Mouse (Mus musculus) midbrain, embryonic 10.5 days (tissue): Measurements from ENCODE around the gene Grhl3. TPM values are rescaled to one million over a fixed set of nuclear protein-coding genes. Genes with fewer than 3 reads are reported as not detected.

Experiments
- DNase-seq: peaks from one replicate; pipeline ENCODE4 v3.0.0-alpha.2; 2017; ENCODE audit warnings: low spot score
- H3K27ac ChIP-seq: fragments of 300-500 bp; sonication (generic); replicated peaks from 2 replicates; pipeline ENCODE4 v1.5.1; 2016; ENCODE audit warnings: mild to moderate bottlenecking
- H3K27me3 ChIP-seq: fragments of 300-500 bp; sonication (generic); 2 replicates; pipeline ENCODE4 v1.6.1; 2016; ENCODE audit warnings: low read depth, mild to moderate bottlenecking; ENCODE audit not compliant: poor library complexity, severe bottlenecking
- H3K36me3 ChIP-seq: fragments of 300-500 bp; sonication (generic); 2 replicates; pipeline ENCODE4 v1.6.1; 2016; ENCODE audit warnings: mild to moderate bottlenecking, moderate library complexity
- H3K4me1 ChIP-seq: fragments of 300-500 bp; sonication (generic); 2 replicates; pipeline ENCODE4 v1.6.1; 2016
- H3K4me3 ChIP-seq: fragments of 300-500 bp; sonication (generic); 2 replicates; pipeline ENCODE4 v1.5.1; 2016; ENCODE audit warnings: mild to moderate bottlenecking, moderate library complexity
- H3K9me3 ChIP-seq: fragments of 300-500 bp; sonication (generic); replicated peaks from 2 replicates; pipeline ENCODE4 v1.6.1; 2016; ENCODE audit warnings: mild to moderate bottlenecking
- WGBS: fragments of 180-500 bp; shearing (Covaris S2); methylation state at CpG from one replicate; pipeline ENCODE4 v1.1.7; 2016; 5-methylcytosine and 5-hydroxymethylcytosine counted together
- polyA plus RNA-seq: library from polyadenylated mRNA; unstranded; fragments of >200 nt; fragmentation: Nextera tagmentation; extraction: Ambion mirVana; gene quantifications from 2 replicates; pipeline ENCODE4 v1.2.1, GENCODE M21; 2016

The Grhl3 gene
- polyA plus RNA-seq, 1 experiment from 2014 or later: 1.3 TPM

GRCm38 (mm10) chr4:135514925-135515324 is 58.5 kb downstream of the Grhl3 start:
- peaks cover 63% of the 10 kb centered on the region for H3K27me3 ChIP-seq
- H3K4me1 ChIP-seq: peaks cover 7% of the 10 kb centered on the region
- no peaks in the 10 kb centered on the region for H3K9me3 ChIP-seq
- WGBS: 73% methylated on average over 14 of the region's 14 CpGs
- no peak overlapping the region for H3K27ac ChIP-seq
- H3K4me3 ChIP-seq: no peak overlapping the region
- no peak for DNase-seq
- H3K36me3 ChIP-seq: no peaks in the 10 kb centered on the region

DNA sequence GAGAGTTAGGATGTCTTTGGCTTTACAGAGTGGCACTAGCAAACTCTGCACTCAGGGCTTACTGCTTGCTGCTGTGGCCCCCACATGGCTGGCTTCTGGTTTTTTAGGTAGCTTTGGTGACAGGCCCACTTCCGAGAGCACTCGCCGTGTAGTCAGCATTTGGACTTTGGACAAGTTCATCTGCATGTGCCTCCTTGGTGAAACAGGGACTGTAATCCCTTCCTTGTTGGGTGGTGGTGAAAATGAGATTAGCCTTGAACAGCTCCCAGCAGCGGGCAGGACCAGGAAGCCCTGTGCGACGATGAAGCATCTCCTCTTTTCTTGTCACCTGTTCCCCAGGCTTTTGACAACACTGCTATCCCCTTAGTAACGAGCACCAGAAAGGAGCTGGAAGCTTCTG is 59.6 kb downstream of the Grhl3 start:
- Histone ChIP-seq H3K27me3 (peaks cover 63% of the 10 kb centered on the region), H3K27ac (no peak overlapping the region), H3K36me3 (no peaks in the 10 kb centered on the region), H3K4me1 (peaks cover 15% of the 10 kb centered on the region), H3K9me3 (no peaks in the 10 kb centered on the region), H3K4me3 (no peak overlapping the region)
- no peak for DNase-seq
- 89% methylated on average over 7 of the region's 7 CpGs for WGBS

GRCm38 (mm10) chr4:135509515-135509914 is 63.9 kb downstream of the Grhl3 start:
- Histone ChIP-seq H3K27me3 (peaks cover 41% of the 10 kb centered on the region), H3K27ac (no peak overlapping the region), H3K4me1 (peaks cover 18% of the 10 kb centered on the region), H3K9me3 (no peaks in the 10 kb centered on the region), H3K4me3 (no peak overlapping the region), H3K36me3 (no peaks in the 10 kb centered on the region)
- 58% methylated on average over 12 of the region's 12 CpGs for WGBS
- DNase-seq: no peak

GRCm38 (mm10) chr4:135508419-135509039 is 64.9 kb downstream of the Grhl3 start:
- WGBS: 14% methylated on average over 13 of the region's 13 CpGs
- Histone ChIP-seq H3K4me1 (peaks cover 17% of the 10 kb centered on the region), H3K27me3 (peaks cover 41% of the 10 kb centered on the region), H3K9me3 (no peaks in the 10 kb centered on the region), H3K27ac (peak overlapping the region; percentile 65; the same call in 1 of the 2 replicates), H3K36me3 (no peaks in the 10 kb centered on the region), H3K4me3 (peak overlapping the region; percentile 38)
- DNase-seq: peak; percentile 81

DNA sequence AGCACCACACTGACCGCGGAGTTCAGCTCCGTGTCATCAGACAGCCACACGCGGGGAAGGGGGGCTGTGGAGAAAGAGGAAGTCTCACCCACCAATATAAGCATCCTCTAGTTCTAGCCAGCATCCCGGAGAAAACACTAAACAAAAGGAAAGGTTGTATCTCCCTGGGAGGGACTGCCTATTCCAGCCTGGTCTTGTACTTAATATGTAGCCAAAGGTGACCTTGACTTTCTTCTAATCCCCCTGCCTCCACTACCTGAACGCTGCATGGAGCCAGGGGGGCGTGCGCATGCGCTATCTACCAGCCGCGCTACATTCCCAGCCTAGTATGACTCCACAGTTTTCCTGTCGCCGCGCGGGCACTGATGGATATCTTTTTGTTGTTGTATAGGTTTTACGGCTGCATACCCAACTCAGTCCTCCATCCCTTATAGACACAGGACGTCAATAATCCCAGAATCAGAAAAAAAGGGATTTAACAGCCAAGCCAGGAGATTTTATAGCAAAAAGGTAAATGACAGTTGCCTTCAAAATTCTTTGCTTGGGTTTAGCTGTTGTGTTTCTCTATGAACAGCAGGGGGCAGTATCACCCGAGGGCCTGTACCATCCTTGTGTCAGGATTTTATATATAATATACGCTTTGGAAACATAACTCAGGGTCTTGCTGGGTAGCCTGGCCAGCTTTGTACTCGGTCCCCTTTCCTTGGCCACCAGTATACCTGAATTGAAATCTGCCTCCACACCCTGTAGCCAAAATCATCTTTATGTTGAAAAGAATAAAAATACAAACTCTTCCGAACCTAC is 65.7 kb downstream of the Grhl3 start:
- Histone ChIP-seq H3K27ac (no peak overlapping the region), H3K4me3 (peak overlapping the region; percentile 40), H3K36me3 (no peaks in the 10 kb centered on the region), H3K9me3 (no peaks in the 10 kb centered on the region), H3K27me3 (peaks cover 37% of the 10 kb centered on the region), H3K4me1 (peaks cover 17% of the 10 kb centered on the region)
- DNase-seq: peak; percentile 49
- 18% methylated on average over 22 of the region's 22 CpGs for WGBS

GRCm38 (mm10) chr4:135505794-135506193 is 67.6 kb downstream of the Grhl3 start:
- H3K27ac ChIP-seq: no peak overlapping the region
- peaks cover 17% of the 10 kb centered on the region for H3K4me1 ChIP-seq
- H3K4me3 ChIP-seq: no peak overlapping the region
- DNase-seq: no peak
- no peaks in the 10 kb centered on the region for H3K36me3 ChIP-seq
- peaks cover 3% of the 10 kb centered on the region; the same call in 1 of the 2 replicates for H3K9me3 ChIP-seq
- WGBS: 84% methylated on average over 11 of the region's 11 CpGs
- H3K27me3 ChIP-seq: peaks cover 25% of the 10 kb centered on the region

DNA sequence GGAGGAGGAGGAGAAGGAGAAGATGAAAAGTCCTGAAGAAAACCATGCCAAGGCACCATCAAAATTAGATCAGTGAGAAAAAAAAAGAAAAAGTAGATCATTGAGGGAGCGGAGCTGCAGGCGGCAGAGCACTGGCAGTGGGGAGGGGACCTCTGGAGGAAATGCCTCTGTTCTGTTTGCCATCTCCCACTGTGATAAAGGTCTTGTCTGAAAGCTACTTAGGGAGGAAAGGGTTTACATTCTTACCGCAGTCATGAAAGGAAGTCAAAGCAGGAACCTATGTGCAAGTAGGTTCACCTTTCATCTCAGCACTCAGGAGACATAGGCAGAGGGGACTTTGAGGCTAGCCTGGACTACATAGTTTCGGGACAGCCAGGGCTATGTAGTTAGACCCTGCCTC is 71.8 kb downstream of the Grhl3 start:
- no peak overlapping the region for H3K4me3 ChIP-seq
- no peak overlapping the region for H3K27ac ChIP-seq
- peaks cover 10% of the 10 kb centered on the region; the same call in 1 of the 2 replicates for H3K9me3 ChIP-seq
- H3K4me1 ChIP-seq: no peaks in the 10 kb centered on the region; the same call in 1 of the 2 replicates
- 42% methylated on average over 4 of the region's 4 CpGs for WGBS
- no peaks in the 10 kb centered on the region for H3K36me3 ChIP-seq
- DNase-seq: no peak
- H3K27me3 ChIP-seq: no peaks in the 10 kb centered on the region

DNA sequence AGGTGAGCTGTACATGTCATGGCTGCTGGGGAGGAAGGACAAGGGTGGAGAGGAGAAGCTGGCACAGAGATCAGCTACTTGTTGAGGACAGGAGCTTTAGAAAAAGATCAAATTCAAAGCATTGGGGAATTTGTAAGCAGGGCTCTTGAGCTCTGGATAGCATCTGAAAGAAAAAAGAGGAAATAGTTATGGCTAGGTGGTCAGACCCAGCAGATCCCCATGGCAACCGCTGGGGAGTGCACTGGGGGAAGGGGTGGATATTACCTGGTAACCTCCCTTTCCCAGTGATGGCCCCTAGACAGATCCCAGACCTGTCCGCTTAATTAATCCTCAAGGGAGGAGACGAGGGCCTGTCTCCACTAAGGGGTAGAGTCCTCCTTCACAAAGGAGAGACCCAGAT is 73.6 kb downstream of the Grhl3 start:
- no peak overlapping the region for H3K4me3 ChIP-seq

DNA sequence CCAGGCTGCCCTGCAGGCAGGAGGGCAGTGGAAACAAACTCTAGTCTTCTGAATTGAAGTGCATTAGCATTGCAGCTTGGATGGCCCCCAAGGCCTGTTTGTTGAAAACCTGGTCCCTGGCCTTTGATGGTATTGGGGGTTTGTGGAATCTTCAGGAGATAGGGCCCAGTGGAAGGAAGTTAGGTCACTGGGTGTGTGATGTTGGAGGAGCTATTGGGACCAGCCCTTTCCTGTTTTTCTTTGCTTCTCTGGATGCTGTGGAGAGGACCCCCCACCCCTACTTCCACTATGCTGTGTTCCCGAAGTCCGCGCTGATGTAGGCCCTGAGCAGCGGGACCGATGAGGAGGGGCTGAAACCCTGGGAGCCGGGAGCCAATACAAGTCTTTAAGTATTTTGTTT is 75.3 kb downstream of the Grhl3 start:
- peaks cover 26% of the 10 kb centered on the region for H3K4me1 ChIP-seq
- no peak overlapping the region for H3K4me3 ChIP-seq
- H3K27ac ChIP-seq: no peak overlapping the region
- 84% methylated on average over 6 of the region's 6 CpGs for WGBS
- peaks cover 6% of the 10 kb centered on the region; the same call in 1 of the 2 replicates for H3K27me3 ChIP-seq
- no peaks in the 10 kb centered on the region for H3K36me3 ChIP-seq
- no peak for DNase-seq
- peaks cover 10% of the 10 kb centered on the region; the same call in 1 of the 2 replicates for H3K9me3 ChIP-seq

More for the DNA sequence above, 73.6 kb downstream of the Grhl3 start:
- WGBS: 81% methylated on average over 3 of the region's 3 CpGs
- DNase-seq: no peak
- Histone ChIP-seq H3K4me1 (peaks cover 14% of the 10 kb centered on the region), H3K27ac (no peak overlapping the region), H3K36me3 (no peaks in the 10 kb centered on the region), H3K9me3 (peaks cover 10% of the 10 kb centered on the region; the same call in 1 of the 2 replicates), H3K27me3 (peaks cover 6% of the 10 kb centered on the region; the same call in 1 of the 2 replicates)

- Histone ChIP-seq H3K4me3 (peak overlapping the region; percentile 85), H3K36me3 (no peaks in the 10 kb centered on the region), H3K27ac (no peak overlapping the region; the same call in 1 of the 2 replicates), H3K27me3 (peaks cover 6% of the 10 kb centered on the region; the same call in 1 of the 2 replicates), H3K9me3 (peaks cover 7% of the 10 kb centered on the region; the same call in 1 of the 2 replicates), H3K4me1 (peaks cover 29% of the 10 kb centered on the region)
- WGBS: 14% methylated on average over 18 of the region's 18 CpGs
- DNase-seq: peak; percentile 83
Measured at GRCm38 (mm10) chr4:135495810-135496209, 77.6 kb downstream of the Grhl3 start.

GRCm38 (mm10) chr4:135495397-135495791 is 78.0 kb downstream of the Grhl3 start:
- Histone ChIP-seq H3K9me3 (peaks cover 3% of the 10 kb centered on the region; the same call in 1 of the 2 replicates), H3K27ac (no peak overlapping the region), H3K36me3 (no peaks in the 10 kb centered on the region), H3K27me3 (peaks cover 6% of the 10 kb centered on the region; the same call in 1 of the 2 replicates), H3K4me1 (peaks cover 31% of the 10 kb centered on the region), H3K4me3 (peak overlapping the region; percentile 85)
- 16% methylated on average over 9 of the region's 9 CpGs for WGBS
- DNase-seq: no peak

DNA sequence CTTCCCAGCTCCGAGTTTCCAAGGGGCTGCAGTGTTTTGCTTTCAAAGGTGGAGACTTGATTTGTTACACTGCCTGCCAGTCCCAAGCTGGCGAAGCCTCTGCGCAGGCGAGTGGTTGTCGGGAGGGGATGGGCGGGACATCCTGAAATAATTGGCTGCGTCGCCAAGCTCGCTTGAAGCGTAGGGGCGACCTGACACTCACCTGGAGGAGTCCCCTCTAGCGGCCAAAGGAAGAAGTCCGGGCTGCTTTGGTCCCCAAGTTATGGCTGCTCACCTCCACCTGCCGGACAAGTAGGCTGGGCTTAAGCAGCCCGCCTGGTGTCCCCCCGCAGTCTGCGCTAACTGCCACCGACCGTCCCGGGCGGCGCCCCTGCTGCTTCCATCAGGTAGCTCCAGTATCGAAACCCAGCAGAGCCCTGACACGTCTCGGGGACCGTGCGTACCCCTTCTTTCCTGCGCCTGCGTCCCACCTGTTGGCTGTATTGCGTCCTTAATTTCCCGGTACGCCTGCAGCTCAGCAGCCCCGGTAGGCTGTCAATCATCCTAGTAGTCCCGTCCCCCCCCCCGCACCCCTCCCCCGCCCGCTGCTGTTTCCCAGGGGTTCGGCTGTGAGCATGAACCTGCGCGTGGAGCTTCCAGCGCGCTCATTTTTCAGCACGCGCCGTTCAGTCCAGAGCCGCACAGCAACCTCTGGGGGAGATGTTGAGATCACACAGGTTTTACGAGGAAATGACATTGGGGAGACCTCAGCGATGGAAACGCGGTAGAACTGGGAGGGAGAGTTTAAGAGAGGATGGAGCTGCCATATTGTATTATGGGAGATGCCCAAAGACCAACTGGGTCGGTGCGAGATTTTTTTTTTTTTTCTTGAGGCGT is 78.7 kb downstream of the Grhl3 start, which contains the start of the genes Stpg1 and Nipal3:
Stpg1 (plus strand) TSS at position 270 of the 876 bp plus-strand sequence.
Nipal3 (minus strand) TSS at position 518 of the 876 bp plus-strand sequence.
- peaks cover 6% of the 10 kb centered on the region; the same call in 1 of the 2 replicates for H3K27me3 ChIP-seq
- peak; percentile 87 for DNase-seq
- peak within 1 kb of the TSS; percentile 64 for H3K27ac ChIP-seq
- H3K4me1 ChIP-seq: peaks cover 31% of the 10 kb centered on the region
- H3K9me3 ChIP-seq: no peaks in the 10 kb centered on the region
- WGBS: under 1% methylated on average over 53 of the region's 53 CpGs
- no peaks in the 10 kb centered on the region for H3K36me3 ChIP-seq
- peak within 1 kb of the TSS; percentile 85 for H3K4me3 ChIP-seq
